Mouse (Mus musculus) forelimb bud, embryonic 11.5 days (tissue): ENCODE measurements around the gene Bcap31.

Experiments used
- DNase-seq: peaks from one replicate; pipeline ENCODE4 v3.0.0-alpha.2; 2012; ENCODE audit warnings: low read depth, low spot score

Gene Bcap31

GRCm38 (mm10) chrX:73684156-73684555 is 31.8 kb downstream of the Bcap31 start:
- DNase-seq: no peak

GRCm38 (mm10) chrX:73676668-73677067 is 39.3 kb downstream of the Bcap31 start:
- no peak for DNase-seq

- no peak for DNase-seq
Observed at GRCm38 (mm10) chrX:73675231-73675630, 40.7 kb downstream of the Bcap31 start.

- no peak for DNase-seq
Observed at GRCm38 (mm10) chrX:73673968-73674661, 41.9 kb downstream of the Bcap31 start.

- DNase-seq: no peak
Observed at GRCm38 (mm10) chrX:73673619-73673967, 42.4 kb downstream of the Bcap31 start.

GRCm38 (mm10) chrX:73672879-73673618 is 42.9 kb downstream of the Bcap31 start, which contains the start of gene Slc6a8:
Slc6a8 (plus strand) TSS chrX:73673150.
- DNase-seq: peak; percentile 42

- peak; percentile 57 for DNase-seq
Observed at GRCm38 (mm10) chrX:73672031-73672431, 43.9 kb downstream of the Bcap31 start.

GRCm38 (mm10) chrX:73663143-73663542 is 52.8 kb downstream of the Bcap31 start:
- no peak for DNase-seq

GRCm38 (mm10) chrX:73660284-73660665 is 55.7 kb downstream of the Bcap31 start:
- no peak for DNase-seq

GRCm38 (mm10) chrX:73659575-73660283 is 56.2 kb downstream of the Bcap31 start, which contains the start of gene Pnck:
Pnck (minus strand) TSS chrX:73660117.
- no peak for DNase-seq

GRCm38 (mm10) chrX:73658936-73659574 is 56.9 kb downstream of the Bcap31 start:
- no peak for DNase-seq

GRCm38 (mm10) chrX:73658391-73658790 is 57.6 kb downstream of the Bcap31 start:
- DNase-seq: no peak

- peak; percentile 24 for DNase-seq
Observed at GRCm38 (mm10) chrX:73655529-73655928, 60.4 kb downstream of the Bcap31 start.

GRCm38 (mm10) chrX:73654177-73654576 is 61.8 kb downstream of the Bcap31 start:
- DNase-seq: peak; percentile 69

- no peak for DNase-seq
Observed at GRCm38 (mm10) chrX:73653392-73653791, 62.6 kb downstream of the Bcap31 start.

GRCm38 (mm10) chrX:73650869-73651268 is 65.1 kb downstream of the Bcap31 start:
- no peak for DNase-seq

GRCm38 (mm10) chrX:73645121-73645520 is 70.9 kb downstream of the Bcap31 start:
- DNase-seq: no peak

GRCm38 (mm10) chrX:73639901-73640469 is 76.0 kb downstream of the Bcap31 start:
- DNase-seq: peak; percentile 17

- DNase-seq: peak; percentile 58
Observed at GRCm38 (mm10) chrX:73639255-73639675, 76.7 kb downstream of the Bcap31 start, which contains the start of gene Dusp9. Dusp9 (plus strand) TSS chrX:73639419.

GRCm38 (mm10) chrX:73637415-73637814 is 78.6 kb downstream of the Bcap31 start:
- DNase-seq: no peak
